Mouse (Mus musculus): ENCODE measurements around the gene Olfr311. TPM values are rescaled to one million over a fixed set of nuclear protein-coding genes. Genes with fewer than 3 reads are reported as not detected.

The Olfr311 gene
- polyA plus RNA-seq, 1 experiment from 2014 or later, result not detected

DNA sequence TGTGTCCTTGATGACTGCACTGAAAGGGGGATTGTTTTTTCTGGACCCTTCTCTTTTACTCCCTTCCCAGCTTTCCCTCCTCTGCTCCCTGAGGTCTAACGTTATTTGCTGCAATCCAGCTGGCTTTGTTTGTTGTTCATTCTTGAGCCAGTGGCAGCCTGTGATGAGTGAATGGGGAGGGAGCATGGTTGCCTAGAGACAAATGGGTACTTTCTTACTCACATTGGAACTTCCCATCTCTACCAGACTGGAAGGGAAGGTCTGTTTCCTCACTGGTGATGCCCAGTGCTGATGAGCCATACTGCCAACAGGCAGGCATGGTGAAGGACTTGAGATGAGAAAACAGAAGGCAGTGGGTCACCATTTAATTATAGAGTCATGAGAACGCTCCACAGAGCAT, 10.7 kb downstream of the Olfr311 start:
- Histone ChIP-seq H3K4me1 (ENCODE audit: control insufficient read depth, insufficient read depth, low read length) (peaks cover 5% of the 10 kb centered on the region), H3K4me3 (ENCODE audit: low read length) (no peak overlapping the region), H3K27me3 (ENCODE audit: control insufficient read depth, insufficient read depth, low read length) (no peaks in the 10 kb centered on the region), H3K36me3 (ENCODE audit: control insufficient read depth, insufficient read depth, low read length) (peaks cover 24% of the 10 kb centered on the region), H3K27ac (ENCODE audit: low read depth, low read length) (no peak overlapping the region), H3K9me3 (ENCODE audit: control insufficient read depth, low read length) (no peaks in the 10 kb centered on the region), H3K9ac (ENCODE audit: low read depth, low read length) (no peak overlapping the region), H3K4me2 (replicated peaks; ENCODE audit: low read depth, low read length) (no peak overlapping the region)
- no peak for ATAC-seq (ENCODE audit: low FRiP score, low TSS enrichment)
- WGBS, result 73% methylated on average over 2 of the region's 2 CpGs

DNA sequence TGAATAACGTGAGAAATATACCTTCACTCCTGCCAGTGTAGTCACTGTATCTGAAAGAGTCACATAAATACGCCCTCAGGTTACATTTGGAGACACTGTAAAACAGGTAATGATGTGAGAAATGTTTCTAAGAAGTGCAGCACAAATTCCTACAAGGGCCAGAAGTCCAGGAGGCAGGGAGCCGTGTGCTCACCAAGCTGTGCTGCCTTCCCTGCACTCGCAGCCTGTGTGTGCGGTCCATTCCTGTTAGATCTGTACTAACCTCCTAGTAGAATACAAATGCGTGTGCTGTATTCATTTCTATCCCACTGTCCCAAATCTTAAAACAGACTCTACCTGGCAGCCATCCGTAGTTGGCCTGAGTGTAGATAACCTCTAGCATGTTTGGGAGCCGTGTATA, 21.7 kb downstream of the Olfr311 start:
- no peak overlapping the region for H3K9ac ChIP-seq (ENCODE audit: low read depth, low read length)
- WGBS, result 97% methylated on average over 8 of the region's 8 CpGs
- no peak for ATAC-seq (ENCODE audit: low FRiP score, low TSS enrichment)
- peaks cover 41% of the 10 kb centered on the region for H3K36me3 ChIP-seq (ENCODE audit: control insufficient read depth, insufficient read depth, low read length)
- no peaks in the 10 kb centered on the region for H3K27me3 ChIP-seq (ENCODE audit: control insufficient read depth, insufficient read depth, low read length)
- no peak overlapping the region for H3K4me2 ChIP-seq (replicated peaks; ENCODE audit: low read depth, low read length)
- H3K27ac ChIP-seq (ENCODE audit: low read depth, low read length), result no peak overlapping the region
- H3K4me3 ChIP-seq (ENCODE audit: low read length), result no peak overlapping the region
- H3K4me1 ChIP-seq (ENCODE audit: control insufficient read depth, insufficient read depth, low read length), result no peaks in the 10 kb centered on the region
- H3K9me3 ChIP-seq (ENCODE audit: control insufficient read depth, low read length), result peaks cover 21% of the 10 kb centered on the region

DNA sequence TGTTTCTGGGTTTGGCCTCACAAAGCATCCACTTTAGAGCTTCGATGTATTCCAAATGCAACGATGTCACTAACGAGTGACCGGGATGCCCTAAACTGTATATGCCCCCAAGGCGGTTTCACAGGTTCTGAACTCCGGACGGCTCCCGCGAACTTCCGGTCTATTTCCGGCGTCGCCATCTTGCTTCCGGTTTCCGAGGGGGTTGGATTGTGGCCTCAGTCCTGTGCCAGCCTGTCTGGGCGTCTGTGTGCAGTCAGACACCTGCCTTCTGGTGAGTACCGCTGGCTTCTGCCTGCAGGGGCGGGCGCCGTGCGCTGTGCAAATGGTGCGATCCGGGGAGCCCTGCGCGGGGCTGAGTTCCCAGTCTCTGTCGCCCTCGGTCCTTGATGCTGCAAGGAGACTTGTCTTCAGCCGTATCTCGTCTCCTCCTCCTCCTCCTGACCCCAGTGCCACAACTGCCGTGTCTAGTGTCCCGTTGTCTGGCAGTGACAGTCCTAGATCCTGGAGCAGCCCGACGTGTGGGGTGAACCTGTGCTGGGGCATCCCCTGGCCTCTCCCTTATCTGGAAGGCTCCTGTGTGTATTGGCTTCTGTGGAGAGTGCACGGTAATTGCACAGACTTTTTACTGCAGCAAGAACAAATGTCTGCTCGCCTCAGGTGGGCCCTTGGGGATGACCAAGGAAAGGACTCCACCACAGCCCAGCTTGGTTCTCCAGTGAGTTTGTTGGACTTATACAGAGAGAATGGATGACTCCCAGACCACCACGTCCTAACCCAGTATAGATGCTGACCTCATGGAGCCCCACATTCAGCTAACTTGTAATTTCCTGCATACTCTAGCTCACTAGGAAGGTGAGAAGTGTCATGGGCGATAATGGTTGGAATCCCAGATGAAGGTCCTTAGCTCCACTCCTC, 28.2 kb downstream of the Olfr311 start, which contains the start of gene 2810021J22Rik:
Gene 2810021J22Rik (plus strand): TSS at position 178 of the 915 bp plus-strand sequence.
- Histone ChIP-seq H3K4me3 (ENCODE audit: low read length) (peak within 1 kb of the TSS; percentile 83), H3K36me3 (ENCODE audit: control insufficient read depth, insufficient read depth, low read length) (peaks cover 12% of the 10 kb centered on the region), H3K9me3 (ENCODE audit: control insufficient read depth, low read length) (no peaks in the 10 kb centered on the region), H3K27ac (ENCODE audit: low read depth, low read length) (peak within 1 kb of the TSS; percentile 78), H3K9ac (ENCODE audit: low read depth, low read length) (peak within 1 kb of the TSS; percentile 85), H3K4me1 (ENCODE audit: control insufficient read depth, insufficient read depth, low read length) (peaks cover 12% of the 10 kb centered on the region; the same call in 1 of the 2 replicates), H3K27me3 (ENCODE audit: control insufficient read depth, insufficient read depth, low read length) (no peaks in the 10 kb centered on the region), H3K4me2 (replicated peaks; ENCODE audit: low read depth, low read length) (peak within 1 kb of the TSS; percentile 49)
- peak; percentile 93 for ATAC-seq (ENCODE audit: low FRiP score, low TSS enrichment)
- 6% methylated on average over 37 of the region's 37 CpGs for WGBS

DNA sequence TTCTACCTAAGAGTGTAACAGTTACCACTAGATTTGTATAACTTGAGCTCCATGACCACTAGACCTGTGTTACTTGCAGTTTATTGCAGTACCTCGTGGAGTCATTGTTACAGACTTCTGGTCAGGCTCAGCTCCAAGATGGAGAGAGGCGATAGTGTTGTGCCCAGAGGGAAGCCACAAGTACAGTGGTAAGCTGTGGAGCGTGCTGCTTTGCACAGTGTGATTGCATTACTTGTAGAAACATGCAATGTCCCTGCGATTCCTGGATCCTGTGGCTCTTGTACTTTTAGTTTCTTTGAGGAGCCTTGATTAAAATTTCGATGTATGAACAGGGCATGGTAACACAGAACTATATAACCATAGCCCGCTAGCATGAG, 28.9 kb downstream of the Olfr311 start:
- Histone ChIP-seq H3K27me3 (ENCODE audit: control insufficient read depth, insufficient read depth, low read length) (no peaks in the 10 kb centered on the region), H3K9ac (ENCODE audit: low read depth, low read length) (peak overlapping the region; percentile 85; the same call in 1 of the 2 replicates), H3K4me1 (ENCODE audit: control insufficient read depth, insufficient read depth, low read length) (peaks cover 12% of the 10 kb centered on the region; the same call in 1 of the 2 replicates), H3K9me3 (ENCODE audit: control insufficient read depth, low read length) (no peaks in the 10 kb centered on the region), H3K27ac (ENCODE audit: low read depth, low read length) (peak overlapping the region; percentile 78; the same call in 1 of the 2 replicates), H3K36me3 (ENCODE audit: control insufficient read depth, insufficient read depth, low read length) (peaks cover 12% of the 10 kb centered on the region), H3K4me3 (ENCODE audit: low read length) (peak overlapping the region; percentile 83), H3K4me2 (replicated peaks; ENCODE audit: low read depth, low read length) (peak overlapping the region; percentile 49)
- no peak for ATAC-seq (ENCODE audit: low FRiP score, low TSS enrichment)
- WGBS, result 75% methylated on average over 6 of the region's 6 CpGs

DNA sequence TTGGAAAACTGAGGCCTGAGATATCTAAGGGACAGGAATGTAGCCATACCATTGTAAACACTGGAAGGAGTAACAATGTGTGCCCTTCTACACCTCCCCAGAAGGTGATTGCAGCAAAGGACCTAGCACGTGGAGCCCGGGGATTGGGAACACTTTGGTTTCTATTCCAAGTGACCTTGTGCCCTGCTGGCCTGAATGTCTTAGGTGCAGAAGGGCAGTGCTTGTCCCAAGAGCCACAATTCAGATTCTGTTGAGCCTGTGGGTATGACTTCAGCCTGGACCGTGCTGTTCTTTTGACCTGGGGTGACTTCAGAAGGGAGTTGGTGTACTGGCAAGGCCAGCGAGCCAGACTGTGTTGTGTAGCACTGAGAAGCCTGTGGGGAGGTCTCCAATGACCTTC, 31.9 kb downstream of the Olfr311 start:
- ATAC-seq (ENCODE audit: low FRiP score, low TSS enrichment), result no peak
- Histone ChIP-seq H3K4me1 (ENCODE audit: control insufficient read depth, insufficient read depth, low read length) (peaks cover 12% of the 10 kb centered on the region; the same call in 1 of the 2 replicates), H3K9ac (ENCODE audit: low read depth, low read length) (no peak overlapping the region), H3K4me3 (ENCODE audit: low read length) (no peak overlapping the region), H3K36me3 (ENCODE audit: control insufficient read depth, insufficient read depth, low read length) (peaks cover 14% of the 10 kb centered on the region), H3K27ac (ENCODE audit: low read depth, low read length) (no peak overlapping the region), H3K4me2 (replicated peaks; ENCODE audit: low read depth, low read length) (no peak overlapping the region), H3K27me3 (ENCODE audit: control insufficient read depth, insufficient read depth, low read length) (no peaks in the 10 kb centered on the region), H3K9me3 (ENCODE audit: control insufficient read depth, low read length) (no peaks in the 10 kb centered on the region)
- 86% methylated on average over 4 of the region's 4 CpGs for WGBS

DNA sequence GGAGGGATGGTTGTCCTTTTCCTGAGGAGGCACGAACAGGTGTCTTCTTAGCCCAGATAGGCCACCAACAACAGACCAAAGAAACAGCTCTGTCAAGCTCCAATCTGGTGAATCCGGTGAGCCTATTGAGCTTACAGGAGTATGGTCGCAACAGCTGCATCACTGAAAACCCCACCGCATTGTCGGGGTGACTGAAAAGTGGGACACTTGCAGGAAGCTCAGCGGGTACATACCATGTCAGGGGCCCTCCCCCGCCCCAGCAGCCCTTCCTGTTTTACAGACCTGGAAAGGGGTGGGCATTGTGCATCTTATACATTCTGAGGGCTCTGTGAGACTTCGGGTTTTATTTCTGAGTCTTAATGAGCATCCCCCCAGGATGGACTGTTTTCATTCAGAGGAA, 44.7 kb downstream of the Olfr311 start:
- Histone ChIP-seq H3K36me3 (ENCODE audit: control insufficient read depth, insufficient read depth, low read length) (peaks cover 35% of the 10 kb centered on the region), H3K9me3 (ENCODE audit: control insufficient read depth, low read length) (no peaks in the 10 kb centered on the region), H3K4me1 (ENCODE audit: control insufficient read depth, insufficient read depth, low read length) (no peaks in the 10 kb centered on the region), H3K27me3 (ENCODE audit: control insufficient read depth, insufficient read depth, low read length) (no peaks in the 10 kb centered on the region), H3K9ac (ENCODE audit: low read depth, low read length) (no peak overlapping the region), H3K4me3 (ENCODE audit: low read length) (no peak overlapping the region), H3K27ac (ENCODE audit: low read depth, low read length) (no peak overlapping the region), H3K4me2 (replicated peaks; ENCODE audit: low read depth, low read length) (no peak overlapping the region)
- ATAC-seq (ENCODE audit: low FRiP score, low TSS enrichment), result no peak
- 90% methylated on average over 8 of the region's 8 CpGs for WGBS

DNA sequence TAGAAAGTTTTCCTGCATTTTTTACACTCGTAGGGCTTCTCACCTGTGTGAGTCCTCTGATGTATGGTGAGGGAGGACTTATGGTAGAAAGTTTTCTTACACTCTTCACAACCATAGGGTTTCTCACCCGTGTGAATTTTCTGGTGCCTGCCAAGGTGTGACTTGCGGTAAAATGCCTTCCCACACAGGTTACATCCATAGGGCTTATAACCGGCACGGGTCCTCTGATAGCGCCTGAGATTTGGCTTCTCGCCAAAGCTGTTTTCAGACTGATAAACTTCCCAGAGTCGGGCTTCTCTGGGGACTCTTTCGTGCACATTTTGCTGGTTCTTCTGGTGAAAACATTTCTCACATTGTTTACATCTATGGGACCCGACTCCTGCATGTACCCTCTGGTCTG, 51.5 kb downstream of the Olfr311 start:
- Histone ChIP-seq H3K4me2 (replicated peaks; ENCODE audit: low read depth, low read length) (no peak overlapping the region), H3K4me3 (ENCODE audit: low read length) (no peak overlapping the region), H3K27ac (ENCODE audit: low read depth, low read length) (no peak overlapping the region), H3K36me3 (ENCODE audit: control insufficient read depth, insufficient read depth, low read length) (peaks cover 46% of the 10 kb centered on the region), H3K4me1 (ENCODE audit: control insufficient read depth, insufficient read depth, low read length) (no peaks in the 10 kb centered on the region), H3K9me3 (ENCODE audit: control insufficient read depth, low read length) (no peaks in the 10 kb centered on the region), H3K9ac (ENCODE audit: low read depth, low read length) (no peak overlapping the region), H3K27me3 (ENCODE audit: control insufficient read depth, insufficient read depth, low read length) (no peaks in the 10 kb centered on the region)
- 93% methylated on average over 10 of the region's 10 CpGs for WGBS
- no peak for ATAC-seq (ENCODE audit: low FRiP score, low TSS enrichment)

Other genes starting within 250 kb of the Olfr311 start
- gene Olfr324, start 244.1 kb upstream of the Olfr311 start, polyA plus RNA-seq (2014; fragmentation: Nextera tagmentation; extraction: Ambion mirVana), result not detected in 2 replicates
- not detected in 2 replicates for gene 2210407C18Rik, start 223.2 kb upstream of the Olfr311 start, polyA plus RNA-seq (2014; fragmentation: Nextera tagmentation; extraction: Ambion mirVana)
- not detected in 2 replicates for gene Olfr323, start 208.8 kb upstream of the Olfr311 start, polyA plus RNA-seq (2014; fragmentation: Nextera tagmentation; extraction: Ambion mirVana)
- not detected in 2 replicates for gene Trim58, start 198.8 kb upstream of the Olfr311 start, polyA plus RNA-seq (2014; fragmentation: Nextera tagmentation; extraction: Ambion mirVana)
- 0.07 TPM in 1 of 2 replicates, not detected in the other for gene Olfr322, start 180.5 kb upstream of the Olfr311 start, polyA plus RNA-seq (2014; fragmentation: Nextera tagmentation; extraction: Ambion mirVana)
- gene Olfr320, start 158.2 kb upstream of the Olfr311 start, polyA plus RNA-seq (2014; fragmentation: Nextera tagmentation; extraction: Ambion mirVana), result not detected in 2 replicates
- gene Olfr319, start 140.1 kb upstream of the Olfr311 start, polyA plus RNA-seq (2014; fragmentation: Nextera tagmentation; extraction: Ambion mirVana), result not detected in 2 replicates
- not detected in 2 replicates for gene Olfr318, start 115.2 kb upstream of the Olfr311 start, polyA plus RNA-seq (2014; fragmentation: Nextera tagmentation; extraction: Ambion mirVana)
- not detected in 2 replicates for gene Olfr317, start 100.0 kb upstream of the Olfr311 start, polyA plus RNA-seq (2014; fragmentation: Nextera tagmentation; extraction: Ambion mirVana)
- gene Olfr316, start 86.5 kb upstream of the Olfr311 start, polyA plus RNA-seq (2014; fragmentation: Nextera tagmentation; extraction: Ambion mirVana), result not detected in 2 replicates
- gene Olfr315, start 66.1 kb upstream of the Olfr311 start, polyA plus RNA-seq (2014; fragmentation: Nextera tagmentation; extraction: Ambion mirVana), result not detected in 2 replicates
- gene Olfr314, start 56.3 kb upstream of the Olfr311 start, polyA plus RNA-seq (2014; fragmentation: Nextera tagmentation; extraction: Ambion mirVana), result not detected in 2 replicates
- gene Fam183b, start 37.3 kb upstream of the Olfr311 start, polyA plus RNA-seq (2014; fragmentation: Nextera tagmentation; extraction: Ambion mirVana), result not detected in 2 replicates
- gene Olfr313, start 24.3 kb upstream of the Olfr311 start, polyA plus RNA-seq (2014; fragmentation: Nextera tagmentation; extraction: Ambion mirVana), result not detected in 2 replicates
- gene Olfr312, start 10.0 kb upstream of the Olfr311 start, polyA plus RNA-seq (2014; fragmentation: Nextera tagmentation; extraction: Ambion mirVana), result not detected in 2 replicates
- 5.9 and 10.7 TPM in 2 replicates for gene Gm12258, start 7.9 kb downstream of the Olfr311 start, polyA plus RNA-seq (2014; fragmentation: Nextera tagmentation; extraction: Ambion mirVana)
- 6.4 and 8.8 TPM in 2 replicates for gene 2810021J22Rik, start 28.0 kb downstream of the Olfr311 start, polyA plus RNA-seq (2014; fragmentation: Nextera tagmentation; extraction: Ambion mirVana)
- 5.0 and 9.6 TPM in 2 replicates for gene Zfp39, start 65.0 kb downstream of the Olfr311 start, polyA plus RNA-seq (2014; fragmentation: Nextera tagmentation; extraction: Ambion mirVana)
- 0.09 TPM in 1 of 2 replicates, not detected in the other for gene Btnl10, start 78.7 kb downstream of the Olfr311 start, polyA plus RNA-seq (2014; fragmentation: Nextera tagmentation; extraction: Ambion mirVana)
- 229 and 304 TPM in 2 replicates for gene Rnf187, start 99.7 kb downstream of the Olfr311 start, polyA plus RNA-seq (2014; fragmentation: Nextera tagmentation; extraction: Ambion mirVana)
- 29.9 and 146 TPM in 2 replicates for gene Hist3h2ba, start 109.7 kb downstream of the Olfr311 start, polyA plus RNA-seq (2014; fragmentation: Nextera tagmentation; extraction: Ambion mirVana)
- 31.8 and 32.7 TPM in 2 replicates for gene Hist3h2a, start 115.4 kb downstream of the Olfr311 start, polyA plus RNA-seq (2014; fragmentation: Nextera tagmentation; extraction: Ambion mirVana)
- gene Trim17, start 115.4 kb downstream of the Olfr311 start, polyA plus RNA-seq (2014; fragmentation: Nextera tagmentation; extraction: Ambion mirVana), result 0.63 and 0.65 TPM in 2 replicates
- gene Trim11, start 138.8 kb downstream of the Olfr311 start, polyA plus RNA-seq (2014; fragmentation: Nextera tagmentation; extraction: Ambion mirVana), result 16.7 and 19.8 TPM in 2 replicates